Mouse (Mus musculus) Patski (cell line): Measurements from ENCODE around the gene Gm5617. TPM values are rescaled to one million over a fixed set of nuclear protein-coding genes. Genes with fewer than 3 reads are reported as not detected.
A peak's percentile ranks its signal among the peaks of the same experiment; 100 is the strongest.

ENCODE experiments used
- ATAC-seq: fragments of 100-300 bp; one replicate; pipeline ENCODE4 v1.8.0; 2021
- CTCF ChIA-PET: fragments of 350-600 bp; sonication (Branson Sonifier 250); formaldehyde crosslinking; loops from one replicate; lab custom pipeline; 2022; ENCODE audit warnings: inconsistent platforms; lab: Charles Lee
- POLR2A ChIA-PET: fragments of 350-600 bp; sonication (Branson Sonifier 250); formaldehyde crosslinking; loops from one replicate; lab custom pipeline; 2022; ENCODE audit warnings: antibody characterized with exemption, inconsistent platforms; lab: Charles Lee
- DNase-seq: peaks from one replicate; pipeline ENCODE4 v3.0.0-alpha.2; 2011; ENCODE audit warnings: low read depth, low spot score
- H3K27me3 ChIP-seq: fragments of 371-371 bp; one replicate; pipeline ENCODE4 v1.5.1; 2021
- CTCF ChIP-seq: fragments of 100-300 bp; IDR thresholded peaks from one replicate; pipeline ENCODE4 v1.5.1; 2021
- in situ Hi-C: fragments of 300-500 bp; cut with MboI; formaldehyde crosslinking; loops from 3 replicates; pipeline ENCODE4 v1.11.1; 2018; ENCODE audit warnings: low pct_unique_long_range_greater_than_20kb, mixed read lengths
- polyA plus RNA-seq: library from polyadenylated mRNA; unstranded; gene quantifications from one replicate; pipeline ENCODE4 v1.2.3, GENCODE M21; 2021

The Gm5617 gene
- polyA plus RNA-seq, 1 experiment from 2014 or later = 17.0 TPM

DNA sequence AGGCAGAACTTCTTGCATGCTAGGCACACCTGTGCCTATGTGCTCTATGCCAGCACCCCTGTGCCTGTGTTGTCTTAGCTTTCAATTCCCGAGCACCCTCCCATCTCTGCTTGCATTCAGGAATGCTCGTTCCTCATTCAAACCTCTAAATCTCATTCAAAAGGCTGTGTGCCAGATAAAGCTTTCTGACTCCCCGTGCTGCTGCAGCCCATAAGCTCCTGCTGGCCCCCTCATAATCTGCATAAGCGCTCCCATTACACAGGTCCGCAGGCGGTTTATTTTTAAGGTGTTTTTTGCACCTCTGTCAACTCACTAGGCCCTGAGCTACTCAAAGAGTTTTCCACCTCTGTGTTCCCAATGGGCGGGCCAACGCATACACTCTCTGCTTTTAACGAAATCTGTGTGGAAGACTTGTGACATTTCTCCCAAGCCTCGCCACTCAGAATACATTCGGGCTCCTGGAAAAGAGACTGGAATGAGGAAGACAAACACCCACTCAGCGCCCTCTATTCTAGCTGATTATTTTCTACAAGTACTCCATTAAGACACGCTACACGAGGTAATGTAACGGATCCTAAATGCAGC is 22.7 kb upstream of the Gm5617 start:
- in situ Hi-C loops = no loop called here
- H3K27me3 ChIP-seq = no peaks in the 10 kb centered on the region
- no peak for TF ChIP-seq CTCF
- DNase-seq (no peak), ATAC-seq (no peak)
- ChIA-PET POLR2A (no interaction called here), CTCF (interaction anchor here (1.4 kb wide), 1 partner anchor 114 kb away, joined by 4 read pairs; no protein-coding TSS in a partner anchor)

DNA sequence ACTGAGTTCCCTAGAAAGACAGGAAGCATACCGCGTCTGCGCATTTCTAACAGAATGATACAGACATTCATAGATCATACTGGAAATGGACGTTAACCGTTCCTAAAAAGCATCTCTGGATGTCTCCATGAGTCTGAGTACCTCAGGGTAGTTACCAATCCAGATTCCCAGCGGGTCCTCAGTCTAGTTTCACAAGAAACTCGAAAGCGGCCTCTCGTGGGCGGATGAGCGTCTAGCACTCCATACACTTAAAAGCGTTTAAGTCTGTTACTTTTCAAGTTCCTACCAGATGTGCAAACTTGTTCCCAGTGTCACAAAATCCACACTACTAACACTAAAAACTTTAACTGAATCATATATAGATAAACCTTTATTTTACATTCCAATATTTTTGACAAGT is 22.1 kb upstream of the Gm5617 start:
- ChIA-PET POLR2A (no interaction called here), CTCF (no interaction called here)
- no peak for TF ChIP-seq CTCF
- no peak for ATAC-seq
- in situ Hi-C loops = no loop called here
- H3K27me3 ChIP-seq = no peaks in the 10 kb centered on the region
- no peak for DNase-seq

DNA sequence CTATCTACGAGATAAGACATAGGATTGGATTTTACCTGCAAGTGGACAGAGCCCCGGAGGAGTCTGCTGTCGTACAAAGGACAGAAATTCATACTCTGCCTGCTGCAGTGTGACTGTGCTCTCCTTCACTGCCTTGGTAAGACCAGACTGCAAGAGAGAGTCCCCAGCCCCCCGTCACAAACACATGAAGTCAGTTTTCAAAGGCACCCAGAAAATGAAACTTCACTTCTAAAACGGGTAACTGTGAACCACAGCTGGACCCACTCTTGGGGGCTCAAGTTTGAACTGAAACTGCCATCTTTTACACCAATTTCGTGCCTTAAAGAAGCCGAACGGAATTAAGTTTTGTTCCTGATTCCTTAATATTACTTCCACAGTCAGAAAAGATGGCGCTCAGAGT is 20.9 kb upstream of the Gm5617 start:
- ChIA-PET POLR2A (no interaction called here), CTCF (interaction anchor here (1.4 kb wide), 1 partner anchor 9 kb away, joined by 4 read pairs; no protein-coding TSS in a partner anchor)
- no peak for DNase-seq
- in situ Hi-C loops = no loop called here
- no peaks in the 10 kb centered on the region for H3K27me3 ChIP-seq
- no peak for TF ChIP-seq CTCF
- no peak for ATAC-seq

DNA sequence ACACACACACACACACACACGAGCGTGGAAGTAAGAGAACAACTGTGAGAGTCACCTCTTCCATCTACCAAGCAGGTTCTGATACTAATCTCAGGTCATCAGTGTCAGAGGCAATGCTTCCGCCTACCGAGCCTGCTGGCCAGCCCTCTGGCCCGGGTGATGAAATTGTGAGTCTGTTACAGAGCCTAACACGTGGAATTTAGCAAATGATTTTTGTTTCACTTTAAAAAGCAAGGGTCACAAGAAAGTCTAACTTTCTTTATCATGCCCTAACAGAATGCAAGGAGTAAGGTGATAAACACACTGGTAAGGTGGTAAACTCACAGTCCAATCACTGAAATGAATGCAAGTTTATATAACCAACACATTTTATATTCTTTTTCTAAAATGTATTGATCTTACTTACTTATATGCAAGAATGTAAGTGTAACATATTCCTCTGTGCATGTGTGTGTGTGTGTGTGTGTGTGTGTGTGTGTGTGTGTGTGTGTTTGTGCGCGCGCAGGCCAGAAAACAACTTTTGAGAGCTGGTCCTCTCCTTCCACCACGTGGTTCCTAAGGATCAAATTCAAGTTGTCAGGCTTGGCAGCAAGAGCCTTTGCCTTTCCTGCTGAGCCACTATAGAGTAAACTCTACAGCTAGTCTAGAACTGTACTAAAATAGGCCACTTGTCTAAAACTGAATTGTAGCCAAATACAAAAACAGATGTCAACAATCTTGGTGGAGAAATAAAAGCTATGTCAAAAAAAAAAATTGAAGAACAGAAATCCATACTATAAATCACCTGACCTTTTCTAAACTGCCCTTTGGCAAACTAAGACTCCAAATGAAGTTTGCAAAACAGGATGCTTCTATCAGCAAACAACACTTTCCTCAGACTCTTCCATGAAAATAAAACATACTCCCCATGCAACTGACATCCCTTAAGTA is 18.7 kb upstream of the Gm5617 start:
- CTCF ChIA-PET = no interaction called here
- no peak for TF ChIP-seq CTCF
- DNase-seq = no peak

DNA sequence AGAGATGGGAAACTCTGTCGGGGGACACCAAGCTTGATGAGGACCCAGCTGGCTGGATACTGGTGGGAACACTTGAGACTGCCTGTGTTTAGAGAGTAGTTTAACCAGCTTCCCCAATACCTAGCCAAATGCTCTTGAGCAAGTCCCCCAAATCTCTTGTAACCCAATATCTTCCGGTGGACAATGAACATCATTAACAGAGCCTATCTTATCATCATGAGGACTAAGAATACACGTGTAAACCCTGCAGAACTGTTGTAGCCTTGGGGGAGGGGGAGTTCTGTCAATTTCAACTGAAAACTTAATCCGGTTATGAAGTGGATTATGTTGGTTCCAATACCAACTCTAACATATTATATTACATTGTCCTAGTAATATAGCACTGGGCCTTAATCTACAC is 16.4 kb upstream of the Gm5617 start:
- H3K27me3 ChIP-seq = no peaks in the 10 kb centered on the region
- ChIA-PET CTCF (no interaction called here), POLR2A (no interaction called here)
- TF ChIP-seq CTCF = no peak
- DNase-seq (no peak), ATAC-seq (no peak)
- in situ Hi-C loops = no loop called here

More for the DNA sequence above, 18.7 kb upstream of the Gm5617 start:
- no peak for ATAC-seq
- POLR2A ChIA-PET = no interaction called here
- in situ Hi-C loops = no loop called here
- no peaks in the 10 kb centered on the region for H3K27me3 ChIP-seq

DNA sequence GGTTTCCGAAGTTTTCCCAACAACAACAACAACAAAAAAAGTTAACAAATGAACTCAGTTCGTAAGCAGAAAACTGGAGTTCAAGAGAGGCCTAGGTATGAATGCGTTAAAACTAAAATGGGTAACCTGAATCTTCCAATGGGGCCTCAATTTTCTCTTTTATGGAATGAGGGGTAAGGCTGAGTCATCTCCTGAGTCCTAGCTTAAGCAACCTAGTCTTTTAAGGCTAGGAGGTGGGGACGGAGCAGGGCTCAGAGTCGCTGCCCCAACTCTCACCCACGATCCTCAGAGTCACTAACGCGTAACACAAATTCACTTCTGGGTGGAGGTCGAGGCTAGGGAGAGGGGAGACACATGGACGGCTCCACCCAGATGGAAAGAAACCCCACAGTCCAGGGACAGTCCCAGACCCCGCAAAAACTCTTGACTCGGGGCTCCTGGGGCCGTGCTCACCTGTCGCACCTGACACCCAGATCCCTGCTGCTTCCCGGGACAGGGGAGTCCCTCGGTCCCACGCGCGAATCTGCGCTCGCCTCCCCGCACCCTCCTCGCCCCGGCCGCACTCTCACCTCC is 15.3 kb upstream of the Gm5617 start:
- ATAC-seq (peak; percentile 63), DNase-seq (no peak)
- H3K27me3 ChIP-seq = no peaks in the 10 kb centered on the region
- POLR2A ChIA-PET = interaction anchor here (0.7 to 0.9 kb wide), 2 partner anchors 12 to 107 kb away, joined by 4 read pairs; no protein-coding TSS in a partner anchor
- in situ Hi-C loops = no loop called here
- CTCF ChIA-PET = no interaction called here
- TF ChIP-seq CTCF = no peak

DNA sequence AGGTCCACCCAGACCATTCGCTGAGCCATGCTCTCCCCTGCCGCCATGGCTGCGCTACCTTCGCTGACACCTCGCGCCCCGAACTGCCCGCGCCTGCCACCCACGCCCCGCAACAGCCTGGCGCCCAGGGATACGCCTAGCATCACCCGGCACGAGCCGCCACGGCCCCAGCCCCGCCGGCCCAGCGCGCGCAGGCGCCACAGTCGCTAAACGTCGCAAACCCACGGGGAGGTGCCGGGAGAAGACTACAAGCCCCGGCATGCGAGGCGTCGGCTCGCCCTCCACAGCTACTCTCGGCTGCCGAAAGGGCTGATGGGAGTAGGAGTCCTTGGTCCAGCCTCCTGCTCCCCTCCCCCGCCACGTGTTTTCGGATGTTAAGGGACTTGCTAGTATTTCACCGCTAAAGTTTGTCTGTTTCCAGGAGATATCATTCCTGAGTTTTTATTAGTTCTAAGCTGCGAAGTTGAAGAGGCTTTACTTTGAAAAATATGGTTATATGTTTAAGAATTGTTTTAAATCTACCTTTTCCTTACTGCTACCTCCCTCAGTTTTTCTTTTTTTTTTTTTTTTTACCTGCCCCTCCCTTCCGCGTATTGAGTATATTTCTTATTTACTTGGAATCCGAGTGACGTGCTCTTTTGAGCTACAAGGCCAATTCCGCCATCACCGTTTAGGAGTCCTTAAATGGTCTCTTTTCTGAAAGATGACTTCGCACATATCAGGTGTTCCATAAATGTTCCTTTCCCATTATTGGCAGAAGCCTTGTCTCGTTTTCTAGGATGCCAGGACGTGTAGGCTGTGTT is 14.6 kb upstream of the Gm5617 start, which contains the start of gene Rexo2:
TSS of gene Rexo2 (minus strand) at position 213 of the 803 bp plus-strand sequence.
- ATAC-seq = peak; percentile 97
- POLR2A ChIA-PET = interaction anchor here (0.7 to 0.8 kb wide), 4 partner anchors 10 to 106 kb away, joined by 3 to 7 read pairs (median 4); no protein-coding TSS in a partner anchor
- peak; percentile 58 for DNase-seq
- in situ Hi-C loops = no loop called here
- CTCF ChIA-PET = no interaction called here
- H3K27me3 ChIP-seq = no peaks in the 10 kb centered on the region
- no peak for TF ChIP-seq CTCF

DNA sequence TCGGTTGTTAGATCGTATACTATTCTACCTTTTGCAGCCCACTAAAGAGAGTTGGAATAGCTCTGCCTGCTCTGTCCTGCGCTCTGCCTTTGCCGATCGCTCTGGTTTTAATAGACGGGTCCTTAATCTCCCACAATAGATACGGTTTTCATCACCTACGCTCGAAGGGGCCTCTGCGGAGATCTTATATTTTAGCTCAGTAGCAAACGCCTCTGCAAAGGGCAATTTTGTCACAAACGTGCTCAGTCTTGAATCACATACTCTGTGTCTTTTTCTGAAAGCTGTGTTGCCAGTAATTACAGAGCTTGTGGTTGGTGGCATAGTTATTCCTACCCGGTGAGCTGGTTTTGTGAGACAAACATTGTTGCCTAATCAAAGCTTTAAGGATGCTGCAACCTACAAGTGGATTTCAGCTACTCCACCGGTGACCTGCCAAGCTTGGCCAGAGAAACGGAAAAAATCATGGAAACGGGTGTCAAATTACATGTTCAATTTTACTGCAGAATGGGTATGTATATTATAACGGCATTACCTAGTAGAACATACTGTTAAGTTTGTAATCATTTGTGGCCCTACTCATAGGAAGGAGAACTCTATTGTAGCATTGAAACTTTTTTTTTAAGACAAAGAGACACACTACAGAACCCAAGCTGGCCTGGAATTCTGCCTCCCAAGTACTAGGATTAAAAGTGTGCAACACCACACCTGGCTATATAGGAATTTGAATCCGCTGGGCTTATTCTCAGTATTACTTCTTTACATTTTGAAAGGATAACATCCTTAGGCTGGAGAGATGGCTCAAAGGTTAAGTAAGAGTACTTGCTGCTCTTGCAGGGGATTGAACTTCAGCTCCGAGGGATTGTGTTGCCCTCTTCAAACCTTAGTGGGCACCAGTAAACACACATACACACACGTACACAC is 13.8 kb upstream of the Gm5617 start:
- no peaks in the 10 kb centered on the region for H3K27me3 ChIP-seq
- ChIA-PET POLR2A (interaction anchor here (0.7 to 0.8 kb wide), 3 partner anchors 11 to 29 kb away, joined by 3 to 7 read pairs (median 5); no protein-coding TSS in a partner anchor), CTCF (interaction anchor here (0.7 to 1.0 kb wide), 2 partner anchors 14 to 105 kb away, joined by 3 read pairs; partner anchors contain the start of genes Gm5617 and Rbm7)
- no peak for TF ChIP-seq CTCF
- DNase-seq = no peak
- no peak for ATAC-seq
- in situ Hi-C loops = no loop called here

DNA sequence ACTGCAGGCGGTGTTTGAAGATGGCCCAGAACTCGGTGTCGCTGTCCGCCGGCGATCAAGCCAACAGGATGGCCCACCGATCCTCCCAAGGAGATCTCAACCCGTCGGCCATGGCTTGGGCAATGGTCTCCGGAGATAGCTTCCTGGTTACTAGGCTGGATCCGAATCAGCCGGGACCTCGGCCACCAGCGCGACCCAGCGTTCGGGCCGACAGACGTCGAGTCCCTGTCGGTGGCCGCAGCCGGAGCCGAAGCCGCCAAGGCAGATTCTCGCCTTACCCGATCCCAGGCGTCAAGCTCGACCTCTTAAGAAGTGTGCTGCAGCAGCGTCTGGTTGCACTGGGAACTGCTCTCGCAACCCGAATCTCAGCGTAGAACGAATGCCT is 298 bp downstream of the Gm5617 start:
- in situ Hi-C loops = loop anchor here (10.0 kb wide), 1 partner anchor 109 kb away; the partner anchor contains the start of gene Nnmt
- ChIA-PET POLR2A (interaction anchor here (1.2 kb wide), 1 partner anchor 109 kb away, joined by 3 read pairs; the partner anchor contains the start of gene Nnmt), CTCF (interaction anchor here (1.1 to 1.2 kb wide), 2 partner anchors 13 to 91 kb away, joined by 3 to 4 read pairs; no protein-coding TSS in a partner anchor)
- ATAC-seq = peak; percentile 27
- H3K27me3 ChIP-seq = no peaks in the 10 kb centered on the region
- TF ChIP-seq CTCF = no peak
- no peak for DNase-seq
